Comparison of ENCODE assay signal across 8 mouse cellular contexts in genomic region chr11:69008182-69009121, GRCm38 (mm10). TPM values are rescaled to one million over a fixed set of nuclear protein-coding genes. Genes with fewer than 3 reads are reported as not detected.
DNase-seq lines count a peak whose midpoint lies in the region; ATAC-seq lines count a peak whose summit lies in the region.

Gene Pfas, minus strand, starts transcription at chr11:69008460.

- peaks cover 11% of the 10 kb centered on the region for H3K36me3 ChIP-seq in intestine, embryonic 14.5 days (ENCODE audit: control insufficient read depth, insufficient read depth, low read length)

- intact Hi-C loops in left cerebral cortex, postnatal 14 days (cut with DNase I), result no loop called here

- DNase-seq in adrenal gland, adult (ENCODE audit: inconsistent age in 2 of 2, low spot score in 1 of 2), result peak; percentile 91 to 96
- DNase-seq in embryo, embryonic 10.5 days (ENCODE audit: low spot score), result peak; percentile 97
- DNase-seq in gastrocnemius, postnatal 25 days, result peak; percentile 80
- peak; percentile 98 for DNase-seq in intestine, embryonic 14.5 days (ENCODE audit: low spot score)
- peak; percentile 94 to 95 for DNase-seq in left cerebral cortex, postnatal 14 days (ENCODE audit: low spot score in 2 of 2)
- peak; percentile 94 for DNase-seq in mesoderm, embryonic 11.5 days (ENCODE audit: low read depth, low spot score)
- DNase-seq in right cerebral cortex, postnatal 36 days (ENCODE audit: low spot score in 2 of 2), result peak; percentile 85 to 90
- peak; percentile 94 for DNase-seq in yolk sac, embryonic 10.5 days (ENCODE audit: low spot score)

- no peaks in the 10 kb centered on the region for H3K27me3 ChIP-seq in intestine, embryonic 14.5 days (replicated peaks; ENCODE audit: control insufficient read depth, insufficient read depth, low read length)

- peak within 1 kb of the TSS; percentile 80 for H3K4me2 ChIP-seq in intestine, embryonic 14.5 days (ENCODE audit: low read length)

- H3K9me3 ChIP-seq in intestine, embryonic 14.5 days (ENCODE audit: control insufficient read depth, low read length), result no peaks in the 10 kb centered on the region

- peak within 1 kb of the TSS; percentile 85 for H3K9ac ChIP-seq in intestine, embryonic 14.5 days (ENCODE audit: low read length)

- H3K27ac ChIP-seq in intestine, embryonic 14.5 days (ENCODE audit: low read depth), result peak within 1 kb of the TSS; percentile 74

- H3K4me3 ChIP-seq in intestine, embryonic 14.5 days (ENCODE audit: low read depth, low read length), result peak within 1 kb of the TSS; percentile 94

- H3K4me1 ChIP-seq in intestine, embryonic 14.5 days (replicated peaks; ENCODE audit: control insufficient read depth, insufficient read depth, low read length), result peaks cover 13% of the 10 kb centered on the region; the same call in 1 of the 2 replicates

- peak; percentile 86 for ATAC-seq in intestine, embryonic 14.5 days (replicated peaks; ENCODE audit: low FRiP score, low TSS enrichment, low read depth)

- WGBS in intestine, embryonic 14.5 days, result 9% methylated on average over 38 of the region's 38 CpGs

RNA-seq across cellular contexts. Expression of gene Pfas, which starts in this region (rescaled TPM):
- 1 to 10 TPM; 6.7 to 7.0 TPM for total RNA-seq in gastrocnemius, postnatal 25 days (2021)
- 32.9 and 38.7 TPM in 2 replicates for polyA plus RNA-seq in intestine, embryonic 14.5 days (2014; fragmentation: Nextera tagmentation; extraction: Ambion mirVana)
- 10 to 100 TPM; 19.6 to 23.5 TPM for total RNA-seq in left cerebral cortex, postnatal 14 days (2021)

Comparison
In these comparisons a context has a peak if more than half of its experiments do, and no peak if none do; other contexts are left out.
1. Peak in every context shown above with its lines: DNase-seq, ATAC-seq, H3K4me3 ChIP-seq and H3K27ac ChIP-seq.